Mouse (Mus musculus): ENCODE results near the gene Lekr1.
"Not testable (repeated sequence)": the region's sequence is repeated elsewhere in the genome, so short reads cannot be mapped to it uniquely, and the experiment has no call there.

Gene Lekr1

DNA sequence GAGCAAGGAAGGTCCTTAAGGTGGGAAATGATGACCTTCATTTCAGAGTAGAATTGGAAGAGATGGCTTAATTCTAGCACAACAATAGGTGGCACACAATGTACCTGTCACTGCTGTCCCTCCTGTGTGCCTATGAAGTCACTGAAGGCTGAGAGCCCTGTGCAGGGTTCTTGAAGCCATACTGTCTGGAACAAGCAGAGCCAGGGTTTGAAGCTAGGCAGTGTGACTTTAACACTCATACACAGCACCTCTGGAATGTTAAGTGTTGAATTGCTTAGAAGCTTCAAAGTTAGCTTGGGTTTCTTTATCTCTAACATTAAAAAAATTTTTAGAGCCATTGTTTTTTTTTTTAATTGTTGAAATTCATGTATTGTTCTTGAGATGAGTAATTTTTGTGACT lies 100.4 kb downstream of the Lekr1 start:
- in situ Hi-C loops (cut with MboI) = no loop called here

DNA sequence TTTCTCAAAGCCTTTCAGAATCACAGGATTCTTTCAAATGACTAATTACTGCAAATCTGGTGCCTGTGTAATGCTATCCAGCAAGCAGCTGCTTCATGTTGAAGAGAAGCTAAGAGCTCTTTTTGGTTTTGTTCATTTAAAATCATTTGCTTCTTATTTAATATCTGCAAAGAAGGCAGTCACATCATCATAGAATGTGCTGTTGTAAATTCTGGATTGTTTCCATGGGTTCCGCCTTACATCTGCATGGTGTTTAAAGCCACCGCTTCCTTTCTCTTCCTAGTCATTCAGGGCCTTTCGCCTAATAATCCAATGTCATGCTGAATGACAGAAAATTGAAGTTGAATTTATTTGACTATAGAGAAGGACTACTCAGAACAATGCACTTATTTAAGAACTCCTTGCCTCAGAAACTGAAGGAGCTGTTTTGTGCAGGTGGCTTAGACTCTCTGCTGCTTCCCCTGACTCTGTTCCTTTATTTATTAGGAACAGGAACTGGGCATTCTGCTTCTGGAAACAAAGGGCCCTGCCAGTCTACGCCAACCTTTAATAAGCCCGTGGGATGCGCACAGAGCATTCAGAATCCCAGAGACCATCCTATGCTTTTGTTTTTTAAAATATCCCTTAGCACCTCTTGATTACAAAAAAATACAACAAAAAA lies 101.3 kb downstream of the Lekr1 start:
- in situ Hi-C loops (cut with MboI) = no loop called here

DNA sequence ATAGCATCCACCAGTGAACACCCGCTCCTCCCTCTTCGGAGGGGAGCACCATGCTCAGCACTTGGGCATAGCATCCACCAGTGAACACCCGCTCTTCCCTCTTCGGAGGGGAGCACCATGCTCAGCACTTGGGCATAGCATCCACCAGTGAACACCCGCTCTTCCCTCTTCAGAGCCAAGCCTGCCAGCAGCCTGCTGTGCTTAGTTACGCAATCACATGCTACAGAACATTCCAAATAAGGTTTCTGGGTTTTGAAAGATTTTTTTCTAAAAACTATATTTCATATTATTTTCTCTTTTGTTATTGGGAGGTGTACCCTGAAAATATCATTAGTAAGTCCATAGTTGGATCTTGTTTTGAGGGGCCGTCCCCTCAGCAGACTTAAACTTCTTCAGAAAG lies 103.6 kb downstream of the Lekr1 start:
- in situ Hi-C loops (cut with MboI) = not testable (repeated sequence)

GRCm38 (mm10) chr3:65773910-65774309 lies 107.9 kb downstream of the Lekr1 start:
- in situ Hi-C loops (cut with MboI) = no loop called here

DNA sequence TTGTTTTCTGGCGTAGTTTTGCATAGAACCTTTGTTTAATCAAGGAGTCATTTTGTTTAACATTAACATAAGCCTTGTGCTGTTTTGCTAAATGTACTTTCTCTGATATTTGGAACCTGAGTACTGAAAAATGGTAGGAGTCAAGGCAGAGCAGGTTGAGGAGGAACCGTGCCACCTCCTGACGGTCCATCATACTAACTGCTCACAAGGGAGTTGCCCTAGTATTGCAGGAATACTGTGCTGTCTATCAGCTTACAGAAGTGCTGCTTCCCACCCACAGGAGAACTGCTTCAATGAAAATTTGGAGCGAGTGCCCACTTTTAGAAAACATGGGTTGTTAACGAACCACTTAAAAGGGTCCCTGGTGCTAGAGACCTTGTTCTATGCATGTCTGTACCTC lies 109.1 kb downstream of the Lekr1 start:
- in situ Hi-C loops (cut with MboI) = no loop called here

DNA sequence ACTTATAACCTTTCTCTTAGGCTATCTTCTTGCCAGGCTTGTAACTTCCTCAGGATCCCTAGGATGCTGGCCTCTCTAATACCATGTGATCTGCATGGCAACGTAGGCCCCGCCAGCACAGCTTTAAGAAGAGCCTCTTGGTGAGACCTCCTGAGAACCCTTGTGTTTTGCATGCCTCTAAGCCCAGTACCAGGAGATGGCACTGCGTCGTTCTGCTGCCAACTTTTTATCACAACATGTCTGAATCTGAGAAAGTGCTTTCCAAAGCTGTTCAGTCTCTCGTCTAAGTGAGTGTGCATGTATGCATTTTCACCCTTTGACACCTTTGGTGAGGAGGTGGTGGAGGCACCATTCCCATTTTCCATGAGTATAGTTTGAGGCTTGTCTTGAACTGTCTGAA lies 116.2 kb downstream of the Lekr1 start:
- in situ Hi-C loops (cut with MboI) = no loop called here

GRCm38 (mm10) chr3:65790076-65790685 lies 124.2 kb downstream of the Lekr1 start:
- in situ Hi-C loops (cut with MboI) = no loop called here

DNA sequence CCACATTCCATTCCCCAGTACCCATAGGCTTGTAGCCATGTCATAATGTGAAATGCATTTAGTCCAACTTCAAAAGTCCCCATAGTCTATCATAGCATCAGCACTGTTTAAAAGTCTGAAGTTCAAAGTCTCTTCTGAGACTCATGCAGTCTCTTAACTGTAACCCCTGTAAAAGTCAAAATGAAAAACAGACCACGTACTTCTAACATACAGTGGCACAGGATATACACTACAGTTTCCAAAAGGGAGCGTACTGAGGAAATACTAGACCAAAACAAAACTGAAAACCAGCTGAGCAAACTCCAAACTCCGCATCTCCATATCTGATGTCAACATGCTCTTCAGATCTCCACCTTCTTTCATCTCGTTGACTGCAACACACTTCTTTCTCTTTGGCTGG lies 127.5 kb downstream of the Lekr1 start:
- in situ Hi-C loops (cut with MboI) = no loop called here

DNA sequence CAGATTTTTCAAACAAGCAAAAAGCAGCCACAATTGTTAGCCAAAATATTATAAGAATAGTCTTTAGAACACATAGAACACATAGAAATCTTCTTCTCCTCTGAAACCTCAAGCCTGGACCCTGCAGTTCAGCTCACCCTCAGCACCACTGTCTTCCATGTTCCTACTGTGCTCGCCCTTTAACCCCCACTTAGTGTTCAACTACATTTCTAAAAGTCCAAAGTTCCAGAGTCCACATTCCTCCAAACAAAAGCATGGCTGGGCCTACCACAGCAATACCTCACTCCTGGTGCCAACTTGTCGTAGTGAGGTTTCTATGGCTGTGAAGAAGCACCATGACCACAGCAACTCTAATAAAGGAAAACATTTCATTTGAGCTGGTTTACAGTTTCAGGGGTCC lies 128.7 kb downstream of the Lekr1 start:
- in situ Hi-C loops (cut with MboI) = no loop called here

DNA sequence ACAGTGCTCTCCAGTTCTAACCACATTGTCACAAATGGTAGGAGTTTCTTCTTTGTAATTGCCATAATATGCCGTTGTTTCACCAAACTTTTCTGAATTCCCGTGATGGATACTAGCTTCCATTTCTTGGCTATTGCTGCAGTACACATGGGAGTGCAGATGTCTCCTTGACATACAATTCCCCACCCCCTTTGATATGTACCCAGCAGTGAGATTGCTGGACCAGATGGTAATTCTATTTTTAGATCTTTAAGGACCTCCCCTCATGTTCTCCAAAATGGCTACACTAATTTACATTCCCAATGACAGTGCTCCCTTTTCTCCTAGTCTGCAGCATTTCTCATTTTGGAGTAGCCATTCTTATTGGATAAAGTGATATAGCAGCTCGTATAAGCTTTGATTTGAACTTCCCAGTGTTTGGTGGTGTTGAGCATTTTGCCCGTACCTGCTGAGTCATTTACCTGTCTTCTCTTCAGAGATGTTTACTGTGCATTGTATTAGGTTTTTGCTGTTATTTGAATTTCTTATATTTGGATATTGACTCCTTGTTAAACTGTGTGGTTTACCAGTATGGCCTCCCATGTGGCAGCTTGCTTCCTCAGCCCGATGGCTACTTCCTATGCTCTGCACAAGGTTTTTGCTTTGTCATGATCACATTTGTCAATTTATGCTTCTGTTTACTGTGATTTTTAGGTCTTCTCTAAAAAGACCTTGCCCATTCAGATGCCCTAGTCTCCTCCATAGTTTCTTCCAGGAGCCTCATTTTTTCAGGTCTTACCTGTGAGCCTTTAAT lies 131.5 kb downstream of the Lekr1 start:
- in situ Hi-C loops (cut with MboI) = no loop called here

DNA sequence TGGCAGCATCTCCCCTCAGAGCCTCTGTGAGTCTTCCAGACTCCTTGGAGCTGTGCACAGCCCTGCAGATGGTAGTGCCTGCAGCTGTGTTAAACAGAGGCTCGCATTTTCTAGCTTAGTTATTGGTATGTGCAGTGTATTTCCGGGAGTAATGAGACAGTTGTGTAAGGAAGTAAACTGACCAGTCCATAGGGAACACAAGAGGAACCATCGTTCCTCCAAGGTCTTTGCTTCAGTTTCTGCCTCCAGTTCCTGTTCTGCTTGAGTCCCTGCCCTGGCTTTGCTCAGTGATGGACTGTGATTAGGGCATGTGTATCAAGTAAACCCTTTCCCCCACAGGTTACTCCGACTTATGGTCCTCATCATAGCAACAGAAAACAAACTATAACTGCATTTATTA lies 134.9 kb downstream of the Lekr1 start:
- in situ Hi-C loops (cut with MboI) = no loop called here

- in situ Hi-C loops (cut with MboI) = no loop called here
These were observed 136.2 kb downstream of the Lekr1 start for GRCm38 (mm10) chr3:65802185-65802584.

DNA sequence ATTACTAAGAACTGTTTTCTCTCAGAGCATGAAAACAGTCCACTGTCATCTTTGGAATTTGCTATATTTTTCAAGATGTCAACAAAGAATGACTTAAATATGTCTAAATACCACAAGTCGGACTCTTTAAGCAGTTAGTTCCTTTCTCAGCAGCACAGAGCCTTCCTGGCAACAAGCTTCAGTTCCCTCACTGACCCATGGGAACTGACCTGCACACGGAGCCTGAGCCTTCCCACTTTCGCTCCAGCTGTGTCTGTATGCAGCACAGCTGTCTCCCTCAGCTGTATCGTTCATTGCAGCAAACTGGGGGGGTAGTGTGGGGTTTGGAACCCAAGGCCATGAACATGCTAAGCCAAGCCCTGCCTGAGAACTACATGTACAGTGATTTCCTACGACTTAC lies 136.8 kb downstream of the Lekr1 start:
- in situ Hi-C loops (cut with MboI) = no loop called here

GRCm38 (mm10) chr3:65814881-65815280 lies 148.9 kb downstream of the Lekr1 start:
- in situ Hi-C loops (cut with MboI) = no loop called here

DNA sequence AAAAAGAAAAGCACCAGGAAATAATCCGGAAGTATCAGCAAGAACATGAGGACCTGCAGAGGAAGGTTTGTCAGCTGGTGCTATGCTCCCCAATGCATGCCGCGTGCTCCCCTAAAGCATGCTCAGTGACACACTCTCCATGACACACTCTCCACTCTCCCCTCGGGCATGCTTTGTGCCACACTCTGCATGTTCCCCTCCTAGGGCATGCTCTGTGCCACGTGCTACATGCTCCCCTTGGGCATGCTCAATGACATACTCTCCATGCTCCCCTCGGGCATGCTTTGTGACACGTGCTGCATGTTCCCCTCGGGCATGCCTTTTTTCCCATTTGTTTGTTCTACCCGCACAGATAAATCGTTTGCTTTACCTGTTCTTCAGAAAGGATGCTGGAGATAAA lies 150.0 kb downstream of the Lekr1 start:
- in situ Hi-C loops (cut with MboI) = no loop called here

- in situ Hi-C loops (cut with MboI) = no loop called here
These were observed 152.6 kb downstream of the Lekr1 start for GRCm38 (mm10) chr3:65818597-65818996.

DNA sequence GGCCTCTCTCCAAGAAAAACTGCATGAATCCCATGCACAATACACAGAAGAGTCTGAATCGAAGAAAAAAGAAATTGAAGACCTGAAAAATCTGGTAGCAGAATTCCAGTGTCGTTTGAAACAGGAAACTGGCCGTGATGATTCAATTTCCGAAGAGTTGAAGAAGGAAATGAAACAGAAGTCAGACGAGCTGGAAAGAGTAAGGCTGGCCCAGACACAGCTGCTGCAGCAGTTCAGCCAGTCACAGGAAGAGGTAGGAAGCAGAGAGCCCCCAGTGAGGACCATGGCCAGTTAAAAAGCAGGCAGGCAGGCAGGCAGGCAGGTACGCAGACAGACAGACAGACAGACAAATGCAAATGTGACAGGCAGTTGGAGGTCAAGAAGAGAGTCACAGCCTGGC lies 153.8 kb downstream of the Lekr1 start:
- in situ Hi-C loops (cut with MboI) = no loop called here

GRCm38 (mm10) chr3:65824886-65825285 lies 158.9 kb downstream of the Lekr1 start:
- in situ Hi-C loops (cut with MboI) = no loop called here

DNA sequence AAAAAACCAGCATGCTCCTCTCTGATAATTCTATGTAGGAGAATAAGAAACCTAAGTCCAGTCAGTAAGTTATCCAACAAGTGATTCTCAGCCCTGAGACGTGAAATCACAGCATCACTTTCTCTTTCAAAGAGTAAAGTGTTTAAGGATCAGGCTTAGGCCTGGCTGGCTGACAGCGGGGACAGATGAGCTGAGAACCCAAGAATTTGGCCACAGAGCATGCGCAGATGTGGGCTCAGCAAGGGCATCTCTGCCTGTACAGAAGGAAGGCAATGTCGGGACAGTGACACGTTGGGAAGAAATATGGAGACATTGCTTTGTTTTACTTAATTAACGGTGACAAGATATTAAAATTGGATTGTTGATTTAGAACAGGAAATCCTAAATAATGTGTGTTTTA lies 160.7 kb downstream of the Lekr1 start:
- in situ Hi-C loops (cut with MboI) = no loop called here

GRCm38 (mm10) chr3:65827400-65827799 lies 161.4 kb downstream of the Lekr1 start:
- in situ Hi-C loops (cut with MboI) = no loop called here

- in situ Hi-C loops (cut with MboI) = no loop called here
These were observed 162.0 kb downstream of the Lekr1 start for GRCm38 (mm10) chr3:65828020-65828419.

DNA sequence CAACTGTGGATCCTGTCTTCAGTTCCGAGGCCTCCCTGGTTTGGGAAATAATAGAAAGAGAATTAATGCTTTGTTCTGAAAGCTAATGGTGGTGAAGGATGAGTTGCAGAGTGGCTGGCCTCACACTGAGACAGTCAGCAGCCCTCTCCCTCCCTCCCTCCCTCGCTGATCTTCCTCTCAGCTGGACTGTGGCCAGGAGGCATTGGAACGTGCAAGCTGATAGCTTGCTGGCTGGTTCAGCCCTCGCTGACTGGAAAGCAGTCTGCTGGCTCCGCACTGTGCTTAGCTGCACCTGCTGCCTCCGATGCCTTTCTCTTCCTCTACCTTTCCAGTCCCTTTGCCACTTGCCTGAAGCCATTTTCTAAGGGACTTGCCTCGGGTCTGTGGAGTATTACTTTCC lies 163.2 kb downstream of the Lekr1 start:
- in situ Hi-C loops (cut with MboI) = no loop called here

GRCm38 (mm10) chr3:65829943-65830483 lies 164.0 kb downstream of the Lekr1 start:
- in situ Hi-C loops (cut with MboI) = no loop called here

All from mature B cell (primary cell).